Mouse (Mus musculus) adrenal gland, adult 18-20 months (tissue): ENCODE data around the gene Dock8. TPM values are rescaled to one million over a fixed set of nuclear protein-coding genes. Genes with fewer than 3 reads are reported as not detected.

Experiments
- DNase-seq, 2 experiments: peaks; one replicate each; pipeline ENCODE4 v3.0.0; 2021 to 2022; ENCODE audit warnings: low spot score in 2 of 2
- total RNA-seq, 2 experiments: library from RNA; stranded (reverse); gene quantifications; 1 replicate in 1 of 2; 2 replicates in 1 of 2; pipeline ENCODE4 v1.2.3; 2021

Gene Dock8
- total RNA-seq, 2 experiments from 2014 or later = 23.1 to 23.5 TPM

GRCm38 (mm10) chr19:25057826-25058225 lies 58.5 kb downstream of the Dock8 start:
- no peak for DNase-seq

DNA sequence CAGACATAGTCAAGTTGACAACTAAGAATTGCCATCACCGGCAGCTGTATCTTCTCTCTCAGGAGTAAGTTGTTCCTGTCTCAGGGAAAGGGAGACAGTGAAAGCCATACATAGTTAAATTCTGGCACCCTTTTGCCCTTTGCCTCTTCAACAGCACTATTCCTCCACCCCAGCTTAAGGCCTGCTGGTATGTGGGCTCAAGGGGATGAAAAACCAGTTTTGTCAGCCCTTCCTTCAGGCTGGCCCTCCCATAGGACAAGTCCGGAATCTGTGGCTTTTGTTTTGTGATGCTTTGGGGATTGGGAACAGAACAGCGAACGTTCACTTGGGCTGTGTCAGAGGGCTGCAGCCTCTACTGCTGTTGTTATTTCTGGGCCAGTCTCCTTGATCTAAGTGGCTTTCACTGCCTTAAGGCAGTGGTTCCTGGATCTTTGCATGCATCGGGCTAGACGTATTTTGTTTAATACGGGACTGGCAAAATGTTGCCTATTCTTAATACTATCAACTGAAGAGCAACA lies 60.6 kb downstream of the Dock8 start:
- no peak for DNase-seq

DNA sequence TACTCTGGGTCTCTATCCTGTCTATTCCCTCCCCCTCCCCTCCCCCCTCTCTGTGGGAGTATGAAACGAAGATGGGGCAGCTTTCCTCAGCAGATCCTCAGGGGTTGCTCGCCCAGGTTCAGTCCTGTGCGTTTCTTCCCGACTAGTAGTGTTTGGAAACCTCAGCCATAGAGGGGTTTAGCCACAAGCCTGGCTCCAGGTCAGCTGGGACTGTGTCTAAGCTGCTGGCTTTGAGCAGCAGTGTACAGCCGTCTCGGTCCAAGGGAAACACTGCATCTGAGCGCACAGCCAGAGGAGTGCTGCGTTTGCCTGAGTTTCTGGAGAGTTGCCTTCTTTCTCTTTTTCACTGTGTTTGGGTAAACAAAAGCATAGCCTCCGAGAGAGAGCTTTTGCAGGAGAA lies 61.0 kb downstream of the Dock8 start:
- DNase-seq = no peak

DNA sequence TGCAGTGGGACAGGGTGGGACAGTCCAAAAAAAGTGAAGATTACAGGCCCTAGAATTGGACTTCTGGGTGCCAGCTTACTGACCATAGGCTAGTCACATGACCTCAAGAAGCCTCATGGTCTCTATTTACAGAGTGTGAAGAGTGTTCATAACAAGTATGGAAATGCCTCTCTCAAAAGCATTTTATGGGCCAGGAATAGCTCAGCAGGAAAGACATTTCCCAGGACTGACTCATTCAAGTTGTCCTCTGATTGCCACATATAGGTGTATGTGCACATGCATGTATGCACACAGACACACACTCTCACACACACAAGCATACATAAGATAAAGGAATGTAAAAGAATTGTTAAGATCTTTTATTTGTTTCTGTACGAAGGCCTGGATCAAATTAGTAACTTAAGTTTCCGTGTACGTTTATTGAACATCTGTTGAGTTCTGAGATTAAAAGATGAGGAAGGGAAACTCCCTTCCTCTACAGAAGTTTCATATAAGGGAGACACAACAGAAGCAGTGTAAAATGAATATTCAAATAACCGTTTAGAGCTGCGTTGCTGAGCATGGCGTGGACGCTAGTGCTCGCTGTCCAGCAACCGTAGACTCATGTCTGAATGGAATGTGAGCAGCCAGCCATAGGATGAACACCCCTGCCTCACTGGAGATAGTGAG lies 63.0 kb downstream of the Dock8 start:
- no peak for DNase-seq

DNA sequence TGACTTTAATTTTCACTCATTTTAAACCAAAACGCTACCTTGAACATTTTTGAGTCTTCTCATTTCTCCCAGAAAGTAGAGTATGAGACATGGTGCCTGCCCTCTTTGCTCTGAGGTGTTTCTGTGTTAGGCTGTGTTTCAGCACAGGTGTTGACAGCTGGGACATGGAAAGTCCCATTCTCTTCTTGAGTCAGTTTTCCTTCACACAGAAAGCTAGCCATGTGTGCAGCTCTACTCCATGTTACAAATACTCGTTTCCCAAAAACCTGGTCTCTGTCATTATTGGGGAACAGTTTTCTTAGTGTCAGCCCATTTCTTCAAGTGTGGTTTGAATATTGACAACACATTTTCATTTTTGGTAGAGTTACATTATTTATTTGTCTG lies 63.5 kb downstream of the Dock8 start:
- no peak for DNase-seq

GRCm38 (mm10) chr19:25066229-25066628 lies 66.9 kb downstream of the Dock8 start:
- DNase-seq = no peak

DNA sequence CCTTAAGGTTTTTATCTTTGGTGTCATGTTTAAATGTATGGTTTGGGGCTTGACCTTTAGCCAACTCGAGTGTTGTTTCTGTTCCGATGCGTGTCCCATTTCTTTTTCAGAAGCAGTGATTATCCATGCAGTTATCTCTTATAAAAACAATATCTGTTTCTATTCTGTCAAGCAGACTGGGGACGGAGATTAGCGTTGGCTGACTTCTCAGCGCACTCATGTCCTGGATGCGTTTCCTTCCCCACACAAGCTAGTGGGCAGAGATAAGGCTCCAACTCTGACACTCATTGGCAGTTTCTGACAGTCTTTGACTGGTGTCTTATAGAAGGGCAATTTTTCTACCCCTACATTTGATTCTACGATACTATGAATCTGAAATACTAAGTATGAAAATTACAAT lies 69.2 kb downstream of the Dock8 start:
- no peak for DNase-seq

DNA sequence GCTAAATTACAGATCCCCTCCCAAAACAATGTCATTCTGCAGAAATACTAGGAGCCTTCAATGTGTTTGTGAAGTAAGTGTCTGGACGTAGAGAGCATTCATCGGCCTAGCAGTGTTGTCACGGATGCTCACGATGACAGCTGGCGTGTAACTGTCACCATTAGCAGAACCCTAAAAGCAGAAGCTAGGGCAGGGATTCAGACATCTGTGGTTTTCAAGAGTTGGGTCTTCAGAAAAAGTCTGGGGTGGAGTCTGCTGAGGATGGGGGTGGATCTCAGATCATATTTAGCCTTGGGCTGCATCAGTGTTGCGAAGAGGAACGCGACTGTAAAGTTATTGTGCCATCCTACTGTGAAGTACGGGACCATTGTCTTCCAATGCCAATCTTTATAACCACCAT lies 73.2 kb downstream of the Dock8 start:
- DNase-seq = no peak

- DNase-seq = no peak
Measured at GRCm38 (mm10) chr19:25074741-25075140, 75.4 kb downstream of the Dock8 start.

- DNase-seq = no peak
Measured at GRCm38 (mm10) chr19:25077636-25078035, 78.3 kb downstream of the Dock8 start.

- DNase-seq = no peak
Measured at GRCm38 (mm10) chr19:25078130-25078529, 78.8 kb downstream of the Dock8 start.

GRCm38 (mm10) chr19:25080166-25080565 lies 80.8 kb downstream of the Dock8 start:
- DNase-seq = no peak

GRCm38 (mm10) chr19:25082839-25083238 lies 83.5 kb downstream of the Dock8 start:
- DNase-seq = no peak

- no peak for DNase-seq
Measured at GRCm38 (mm10) chr19:25087181-25087580, 87.8 kb downstream of the Dock8 start.

DNA sequence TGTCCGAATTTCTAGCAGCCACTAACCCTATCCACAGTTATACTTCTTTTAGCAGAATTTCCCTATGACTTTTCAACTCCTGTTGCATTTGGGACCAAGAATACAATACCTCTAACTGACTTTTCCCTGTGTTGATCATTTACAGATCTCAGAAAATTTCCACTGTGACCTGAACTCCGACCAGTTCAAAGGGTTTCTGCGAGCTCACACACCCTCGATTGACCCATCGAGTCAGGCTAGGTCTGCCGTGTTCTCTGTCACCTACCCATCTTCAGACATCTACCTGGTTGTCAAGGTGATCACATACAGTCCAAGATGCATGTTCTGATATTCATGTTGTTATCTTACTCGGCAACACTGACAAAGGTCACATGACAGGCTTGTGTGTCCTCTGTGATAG lies 90.4 kb downstream of the Dock8 start:
- no peak for DNase-seq

DNA sequence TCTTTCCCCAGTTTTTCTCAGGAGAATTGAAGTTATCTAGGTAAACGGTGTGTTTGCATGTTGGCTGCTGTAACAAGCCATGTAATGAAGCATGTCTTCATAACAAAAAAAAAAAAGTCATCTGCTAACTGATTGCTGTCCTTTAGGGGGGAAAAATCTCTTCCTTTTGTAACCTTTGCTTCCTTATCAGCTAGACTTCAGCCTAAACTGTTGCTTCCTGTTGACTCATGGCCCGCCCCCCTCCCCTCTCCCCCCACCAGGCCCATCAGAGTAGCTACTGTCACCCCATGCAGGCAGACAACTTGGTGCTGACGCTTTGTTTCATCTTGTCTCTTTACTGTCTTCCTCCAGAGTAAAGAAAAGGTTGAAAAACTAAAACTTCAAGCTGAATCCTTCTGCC lies 95.8 kb downstream of the Dock8 start:
- no peak for DNase-seq

GRCm38 (mm10) chr19:25096316-25096715 lies 97.0 kb downstream of the Dock8 start:
- no peak for DNase-seq

- no peak for DNase-seq
Measured at GRCm38 (mm10) chr19:25096986-25097385, 97.7 kb downstream of the Dock8 start.

DNA sequence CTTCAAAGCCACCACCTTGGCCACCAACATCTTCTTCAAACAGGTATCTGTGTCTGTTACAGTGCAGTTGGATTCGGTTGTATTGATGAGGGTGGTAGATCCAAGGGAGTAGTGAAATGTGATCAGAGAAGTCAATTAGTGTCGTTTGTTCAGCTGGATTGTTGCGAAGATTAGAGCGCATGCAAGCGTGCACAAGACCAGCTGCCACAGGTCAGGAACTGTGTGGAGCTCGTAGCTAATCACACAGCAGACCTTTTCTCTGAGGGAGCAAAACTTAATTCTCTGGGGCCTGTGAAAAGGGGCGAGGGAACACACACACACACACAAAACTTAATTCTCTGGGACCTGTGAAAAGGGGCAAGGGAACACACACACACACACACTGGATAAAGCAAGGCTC lies 98.2 kb downstream of the Dock8 start:
- no peak for DNase-seq

DNA sequence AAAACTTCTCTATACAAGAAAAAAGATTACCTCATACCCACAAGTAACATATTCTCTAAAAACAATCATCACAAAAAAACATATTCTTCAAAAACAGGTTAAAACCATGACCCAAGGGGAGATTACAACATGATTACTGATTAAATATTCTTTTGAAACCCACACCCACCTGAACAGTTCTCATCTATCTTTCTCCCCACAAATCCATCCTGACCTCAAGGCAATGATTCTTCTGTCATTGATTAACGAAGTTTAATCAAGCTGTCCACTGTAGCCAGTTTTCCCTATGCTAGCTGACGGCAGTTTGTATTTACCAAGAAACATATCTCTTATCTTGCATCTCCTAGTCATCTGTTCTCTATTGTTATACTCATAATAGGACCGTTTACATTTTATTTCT lies 98.6 kb downstream of the Dock8 start:
- no peak for DNase-seq

DNA sequence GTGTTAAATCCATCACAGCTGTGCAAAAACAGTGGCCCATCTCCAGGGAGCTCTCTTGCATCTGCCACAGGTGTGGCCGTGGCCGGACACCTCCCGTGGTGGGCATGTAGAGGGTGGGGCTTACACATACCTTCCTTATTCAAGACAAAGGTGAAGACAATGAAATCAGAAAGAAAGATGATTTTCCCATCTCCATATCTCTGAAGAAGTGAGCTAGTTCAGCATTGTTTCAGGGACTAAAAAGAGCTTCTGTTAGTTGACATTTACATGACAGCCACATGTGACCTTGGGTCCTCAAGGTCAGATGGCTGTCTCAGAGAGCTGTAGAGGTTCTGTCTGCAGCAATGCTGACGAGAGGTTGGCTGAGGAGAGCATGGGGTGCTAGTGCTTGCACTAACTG lies 99.6 kb downstream of the Dock8 start:
- no peak for DNase-seq

- no peak for DNase-seq
Measured at GRCm38 (mm10) chr19:25105682-25106081, 106.3 kb downstream of the Dock8 start.

- DNase-seq = no peak
Measured at GRCm38 (mm10) chr19:25106315-25106714, 107.0 kb downstream of the Dock8 start.
